In the genomic region with DNA sequence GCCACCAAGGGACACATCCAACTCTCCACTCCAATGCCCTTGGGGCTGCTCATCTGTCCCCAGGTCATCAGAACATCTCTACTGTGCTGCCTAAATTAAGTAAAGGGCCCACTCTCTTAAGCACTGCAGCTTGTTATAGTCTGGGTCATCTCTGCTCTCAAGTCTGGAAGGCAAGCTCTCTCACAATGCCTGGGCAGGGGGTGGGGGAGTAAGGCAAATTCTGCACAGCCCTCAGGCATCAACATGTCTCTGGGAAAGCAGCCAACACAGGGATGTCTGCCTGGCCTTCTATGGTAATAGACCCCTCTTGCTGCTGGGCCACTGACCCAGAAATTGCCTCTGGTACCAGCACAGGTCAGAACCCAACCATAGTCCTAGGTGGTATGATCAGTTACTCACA, we compare ENCODE assay signal across 26 mouse cellular contexts.
"Had no signal": no experiment of that assay in that cellular context is flagged by ENCODE, and none has a peak within 500 bp of the region (broad histone marks: within the 10 kb centered on the region; RNA-seq: fewer than 3 reads in every experiment).

No protein-coding gene starts in this region.

- H3K9me3 ChIP-seq: heart, embryonic 12.5 days; hindbrain, embryonic 10.5 days; hindbrain, embryonic 12.5 days; intestine, embryonic 15.5 days; limb, embryonic 10.5 days; limb, embryonic 12.5 days; liver, embryonic 13.5 days; liver, embryonic 15.5 days had no signal

- ATAC-seq: hindbrain, embryonic 16.5 days; inflammation-experienced regulatory T-cells, adult 6 months; intestine, embryonic 15.5 days; intestine, postnatal 0 days had no signal

- H3K9ac ChIP-seq: heart, embryonic 12.5 days; hindbrain, embryonic 12.5 days; hindbrain, embryonic 14.5 days; intestine, embryonic 15.5 days; limb, embryonic 12.5 days; liver, embryonic 13.5 days; liver, embryonic 15.5 days had no signal

- H3K36me3 ChIP-seq: heart, embryonic 12.5 days; hindbrain, embryonic 10.5 days; hindbrain, embryonic 12.5 days; intestine, embryonic 15.5 days; limb, embryonic 10.5 days; limb, embryonic 12.5 days; liver, embryonic 13.5 days; liver, embryonic 15.5 days had no signal

- H3K4me2 ChIP-seq: heart, embryonic 12.5 days; hindbrain, embryonic 12.5 days; hindbrain, embryonic 14.5 days; intestine, embryonic 15.5 days; limb, embryonic 12.5 days; liver, embryonic 11.5 days; liver, embryonic 13.5 days; liver, embryonic 15.5 days had no signal

- H3K4me3 ChIP-seq: gastrocnemius, adult 2 months; heart, adult 2 months; heart, embryonic 12.5 days; hindbrain, embryonic 10.5 days; hindbrain, embryonic 12.5 days; intestine, embryonic 15.5 days; layer of hippocampus, adult 2 months; left cerebral cortex, adult 2 months; limb, embryonic 10.5 days; limb, embryonic 12.5 days; liver, embryonic 13.5 days; liver, embryonic 15.5 days had no signal

- H3K4me1 ChIP-seq: heart, embryonic 12.5 days; hindbrain, embryonic 10.5 days; hindbrain, embryonic 12.5 days; intestine, embryonic 15.5 days; limb, embryonic 10.5 days; limb, embryonic 12.5 days; liver, embryonic 13.5 days; liver, embryonic 15.5 days had no signal

- H3K27ac ChIP-seq: gastrocnemius, adult 2 months; heart, adult 2 months; hindbrain, embryonic 10.5 days; hindbrain, embryonic 12.5 days; hindbrain, embryonic 14.5 days; intestine, embryonic 15.5 days; layer of hippocampus, adult 2 months; left cerebral cortex, adult 2 months; limb, embryonic 10.5 days; limb, embryonic 12.5 days; liver, embryonic 13.5 days; liver, embryonic 15.5 days had no signal

- DNase-seq: gastrocnemius, adult 2 months; gastrocnemius, postnatal 10 days; gastrocnemius, postnatal 25 days; heart, adult 2 months; heart, postnatal 14 days; heart, postnatal 4 days; kidney, adult 18-20 months; kidney, adult 8-10 months; kidney, postnatal 10 days; kidney, postnatal 4 days; liver; liver, embryonic 13.5 days had no signal

- H3K27me3 ChIP-seq: heart, embryonic 12.5 days; hindbrain, embryonic 12.5 days; intestine, embryonic 15.5 days; limb, embryonic 12.5 days; liver, embryonic 13.5 days; liver, embryonic 15.5 days had no signal
